Mouse (Mus musculus) ZHBTc4 (cell line): ENCODE results near the gene Cchcr1.
A peak's percentile ranks its signal among the peaks of the same experiment; 100 is the strongest.
"Not testable (repeated sequence)": the region's sequence is repeated elsewhere in the genome, so short reads cannot be mapped to it uniquely, and the experiment has no call there.

Source experiments
- DNase-seq: peaks from one replicate; pipeline ENCODE4 v3.0.0-alpha.2; 2011; ENCODE audit warnings: low read depth, low spot score

Cchcr1 gene

DNA sequence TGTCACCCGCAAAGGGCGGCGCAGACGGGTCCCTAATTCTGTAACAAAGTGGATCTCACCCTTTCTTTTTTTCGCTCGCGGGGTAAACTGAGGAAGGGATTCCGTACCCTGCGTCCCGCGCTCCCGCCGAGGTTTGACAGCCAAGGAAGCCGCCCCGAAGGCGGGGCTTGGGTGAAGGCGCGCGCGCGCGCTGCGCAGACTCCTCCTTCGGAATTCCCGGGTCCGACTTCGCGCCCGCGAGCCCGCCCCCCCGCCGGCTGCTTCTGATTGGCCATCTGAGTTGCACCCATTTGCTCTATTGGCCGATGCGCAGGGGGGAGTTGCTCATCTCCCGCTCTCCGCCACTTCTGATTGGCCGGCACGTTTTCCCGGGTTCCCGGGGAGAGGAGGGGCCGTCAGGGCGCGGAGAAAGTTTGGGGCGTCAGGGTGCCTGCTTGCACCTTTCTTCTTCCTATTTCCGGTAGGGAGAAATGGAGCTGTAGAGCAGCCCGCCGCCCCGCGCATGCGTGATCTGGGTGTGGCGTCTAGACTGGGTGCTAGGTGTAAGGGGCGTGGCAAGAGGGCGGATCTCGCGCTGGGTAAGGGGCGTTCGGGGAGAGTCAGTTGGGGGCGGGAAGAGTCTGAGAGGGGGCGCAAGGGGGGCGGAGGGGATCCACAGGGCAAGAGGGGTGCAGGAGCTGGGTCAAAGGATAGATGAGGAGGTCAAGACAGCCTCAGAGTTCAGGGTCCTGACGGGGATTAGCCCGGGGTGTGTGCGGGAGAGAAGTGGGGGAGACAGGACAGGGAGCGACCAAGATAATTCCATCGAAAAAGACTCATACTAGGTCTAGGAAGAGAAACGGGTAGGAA is at the start of gene Cchcr1, which contains the start of gene Tcf19:
Cchcr1 (plus strand) TSS at position 449 of the 849 bp plus-strand sequence.
Tcf19 (minus strand) TSS at position 173 of the 849 bp plus-strand sequence.
- DNase-seq = peak; percentile 99

- not testable (repeated sequence) for DNase-seq
Measured at GRCm38 (mm10) chr17:35468936-35469335, 48.0 kb upstream of the Cchcr1 start.

- DNase-seq = peak; percentile 57
Measured at GRCm38 (mm10) chr17:35469842-35470751, 46.8 kb upstream of the Cchcr1 start, which contains the start of gene H2-Q10. H2-Q10 (plus strand) TSS chr17:35470089.

GRCm38 (mm10) chr17:35484066-35484465 is 32.8 kb upstream of the Cchcr1 start:
- DNase-seq = peak; percentile 74

DNA sequence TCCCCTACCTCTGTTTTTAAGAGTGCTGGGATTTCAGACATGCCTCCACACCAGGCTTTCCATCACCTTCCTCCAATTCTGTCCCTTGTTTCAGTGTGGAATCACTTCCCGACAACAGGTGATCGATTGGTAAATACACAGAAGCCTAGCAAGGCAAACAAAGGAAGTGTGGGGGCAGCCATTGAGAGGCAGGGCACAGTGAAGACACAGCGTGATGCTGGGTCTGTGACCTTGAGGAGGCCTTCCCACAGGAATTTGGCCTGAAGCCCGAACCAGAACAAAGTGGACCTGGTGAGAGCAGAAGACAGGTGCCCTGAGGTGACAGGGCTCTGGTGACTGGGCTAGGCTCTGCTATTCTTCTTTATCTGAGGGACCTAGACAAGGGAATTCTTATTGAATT is 31.2 kb upstream of the Cchcr1 start:
- peak; percentile 93 for DNase-seq

GRCm38 (mm10) chr17:35486726-35487125 is 30.2 kb upstream of the Cchcr1 start:
- DNase-seq = peak; percentile 64

DNA sequence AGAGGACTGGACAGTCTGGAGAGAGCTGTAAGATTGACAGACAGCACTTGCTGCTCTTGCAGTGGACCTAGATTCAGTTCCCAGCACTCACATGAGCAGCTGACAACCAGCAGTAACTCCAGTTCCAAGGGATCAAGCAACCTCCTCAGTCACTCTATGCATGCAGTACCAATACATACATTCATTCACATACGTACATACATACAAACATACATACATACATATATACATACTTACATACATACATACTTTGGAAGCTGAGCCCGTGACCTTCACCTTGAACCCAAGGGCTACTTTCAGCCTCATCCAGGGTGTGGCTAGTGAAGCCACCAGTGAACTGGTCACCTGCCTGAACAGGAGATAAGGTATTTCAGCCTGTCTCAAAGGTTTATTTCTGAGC is 28.9 kb upstream of the Cchcr1 start:
- DNase-seq = peak; percentile 55

GRCm38 (mm10) chr17:35490320-35490719 is 26.6 kb upstream of the Cchcr1 start:
- peak; percentile 91 for DNase-seq

GRCm38 (mm10) chr17:35497124-35497523 is 19.8 kb upstream of the Cchcr1 start:
- peak; percentile 53 for DNase-seq

DNA sequence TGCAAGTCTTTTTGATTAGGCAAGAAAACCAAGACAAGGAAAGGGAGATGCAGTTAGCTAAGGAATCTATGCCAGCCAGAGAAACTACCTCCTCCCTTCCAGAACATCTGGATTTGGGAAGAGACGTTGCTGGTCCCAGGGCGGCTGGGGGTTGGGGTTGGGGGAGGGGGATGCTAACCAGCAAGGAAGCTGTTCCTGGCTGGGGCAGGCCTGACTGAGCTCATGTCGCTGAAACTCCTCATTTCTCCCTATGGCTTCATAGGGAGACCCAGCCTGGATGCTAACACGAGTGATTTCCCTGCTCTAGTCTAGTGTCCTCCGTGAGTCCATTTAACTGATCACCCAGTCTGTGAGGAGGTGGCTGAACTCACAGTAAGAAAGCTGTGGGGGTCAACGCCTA is 14.7 kb upstream of the Cchcr1 start:
- DNase-seq = peak; percentile 78

DNA sequence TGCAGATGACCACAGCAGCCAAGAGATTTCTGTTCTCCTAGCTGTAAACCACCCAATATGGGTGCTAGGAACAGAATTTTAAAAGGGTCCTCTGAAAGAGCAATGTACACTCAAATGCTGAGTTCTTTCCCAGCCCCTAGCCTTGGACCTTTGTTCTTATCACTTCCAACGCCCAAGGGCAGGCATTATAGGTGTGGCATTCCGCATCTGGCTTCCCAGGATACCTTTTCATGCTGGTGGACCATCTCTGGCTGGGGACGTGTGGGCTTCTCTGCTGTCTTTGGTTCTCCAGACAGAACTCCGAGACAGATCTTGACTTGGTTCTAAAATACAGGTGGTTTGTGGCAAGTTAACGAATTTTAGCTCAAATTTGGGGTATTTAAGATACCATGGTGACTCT is 14.1 kb upstream of the Cchcr1 start:
- DNase-seq = peak; percentile 80

DNA sequence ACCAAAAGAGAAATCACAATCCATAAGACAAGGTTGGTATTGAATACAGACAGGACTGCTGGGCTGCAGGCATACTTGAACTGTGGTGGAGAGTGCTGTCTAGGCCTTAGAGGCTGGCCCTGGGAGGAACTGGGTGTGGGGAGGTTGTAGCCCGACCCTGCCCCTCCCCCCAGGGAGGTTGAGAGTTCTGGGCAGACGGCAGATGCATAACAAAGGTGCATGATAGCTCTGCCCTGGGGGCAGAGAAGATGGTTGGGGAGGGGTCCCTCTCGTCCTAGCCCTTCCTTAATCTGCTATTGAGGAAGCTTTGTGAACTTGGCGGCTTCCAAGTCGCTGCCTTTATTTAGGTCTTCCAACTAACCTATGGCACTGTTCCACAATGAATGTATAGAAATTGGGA is 13.1 kb upstream of the Cchcr1 start:
- peak; percentile 100 for DNase-seq

DNA sequence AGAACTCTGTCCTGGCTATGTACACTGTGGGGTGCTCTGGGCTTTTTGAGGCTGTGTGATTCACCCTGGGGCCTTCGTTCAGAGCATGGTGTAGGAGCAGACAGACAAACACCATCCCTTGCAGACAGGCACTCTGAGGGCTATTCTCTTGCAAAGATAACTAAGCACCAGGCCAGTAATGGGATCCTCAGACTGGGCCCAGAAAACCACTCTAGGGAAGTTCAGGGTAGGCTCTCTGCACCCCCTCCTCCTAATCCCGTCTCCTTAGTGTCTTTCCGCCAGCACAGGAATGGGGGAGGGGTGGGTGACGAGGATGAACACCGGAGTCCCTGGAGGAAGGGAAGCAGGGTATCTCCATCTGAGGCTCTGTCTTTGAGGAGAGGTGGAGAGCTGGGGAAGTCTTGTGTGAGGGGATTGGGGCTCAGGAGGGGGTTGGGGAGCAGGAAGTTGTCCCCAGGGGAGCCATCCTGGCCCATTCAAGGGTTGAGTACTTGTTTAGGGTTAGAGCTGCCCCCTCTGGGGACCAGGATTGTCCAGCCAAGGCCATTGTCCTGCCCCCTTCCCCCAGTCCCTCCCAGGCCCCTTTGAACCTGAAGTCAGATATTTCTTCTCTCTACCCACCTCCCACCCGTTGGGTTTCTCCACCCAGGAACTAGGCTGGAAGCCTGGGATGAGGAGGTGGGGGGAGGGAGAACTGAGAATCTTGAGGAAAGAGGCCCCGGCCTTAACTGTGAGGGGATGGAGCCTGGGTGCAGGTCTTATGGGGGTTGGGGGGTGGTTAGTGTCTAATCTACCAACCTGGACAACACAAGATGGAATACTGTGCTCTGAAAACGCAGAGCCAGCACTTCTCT is 12.0 kb upstream of the Cchcr1 start:
- DNase-seq = peak; percentile 91

GRCm38 (mm10) chr17:35505776-35506175 is 11.1 kb upstream of the Cchcr1 start, which contains the start of gene Pou5f1:
Pou5f1 (plus strand) TSS chr17:35506018.
- peak; percentile 86 for DNase-seq

- DNase-seq = peak; percentile 53
Measured at GRCm38 (mm10) chr17:35506881-35507280, 10.0 kb upstream of the Cchcr1 start.

DNA sequence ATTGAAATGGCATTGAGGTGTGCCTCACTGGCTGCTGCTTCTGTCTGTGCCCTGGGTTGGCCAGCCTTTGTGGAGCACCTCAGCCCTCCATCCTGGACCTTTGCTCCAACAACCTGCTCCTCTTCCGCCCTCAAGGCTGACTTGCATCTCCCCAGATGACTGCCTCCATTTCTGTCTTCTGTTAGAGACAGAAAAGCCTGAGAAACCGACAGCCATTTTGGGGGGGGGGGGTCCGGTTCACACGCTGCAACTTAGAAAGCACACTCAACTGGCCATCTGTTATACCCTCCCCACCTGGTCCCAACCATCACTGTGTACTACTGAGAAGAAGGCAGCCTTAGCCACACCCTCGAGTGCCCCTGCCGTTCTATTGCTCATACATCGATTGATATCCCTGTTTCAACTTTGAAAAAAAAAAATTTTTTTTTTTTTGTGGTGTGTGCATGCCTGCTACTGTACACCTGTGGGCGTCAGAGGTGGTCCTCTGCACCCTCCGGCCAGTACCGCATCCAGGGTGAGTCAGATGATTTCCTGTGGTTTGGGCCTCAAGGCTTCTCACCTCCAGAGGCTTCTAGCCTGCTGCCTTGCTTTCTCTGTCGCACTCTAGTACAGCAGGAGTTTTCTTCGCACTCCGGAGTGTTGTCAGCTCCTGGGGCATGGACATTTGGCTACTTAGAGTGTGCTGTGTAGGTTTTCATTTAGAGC is 9.2 kb upstream of the Cchcr1 start:
- peak; percentile 43 for DNase-seq

GRCm38 (mm10) chr17:35508279-35508678 is 8.6 kb upstream of the Cchcr1 start:
- not testable (repeated sequence) for DNase-seq

- DNase-seq = peak; percentile 68
Measured at GRCm38 (mm10) chr17:35509284-35509683, 7.6 kb upstream of the Cchcr1 start.

DNA sequence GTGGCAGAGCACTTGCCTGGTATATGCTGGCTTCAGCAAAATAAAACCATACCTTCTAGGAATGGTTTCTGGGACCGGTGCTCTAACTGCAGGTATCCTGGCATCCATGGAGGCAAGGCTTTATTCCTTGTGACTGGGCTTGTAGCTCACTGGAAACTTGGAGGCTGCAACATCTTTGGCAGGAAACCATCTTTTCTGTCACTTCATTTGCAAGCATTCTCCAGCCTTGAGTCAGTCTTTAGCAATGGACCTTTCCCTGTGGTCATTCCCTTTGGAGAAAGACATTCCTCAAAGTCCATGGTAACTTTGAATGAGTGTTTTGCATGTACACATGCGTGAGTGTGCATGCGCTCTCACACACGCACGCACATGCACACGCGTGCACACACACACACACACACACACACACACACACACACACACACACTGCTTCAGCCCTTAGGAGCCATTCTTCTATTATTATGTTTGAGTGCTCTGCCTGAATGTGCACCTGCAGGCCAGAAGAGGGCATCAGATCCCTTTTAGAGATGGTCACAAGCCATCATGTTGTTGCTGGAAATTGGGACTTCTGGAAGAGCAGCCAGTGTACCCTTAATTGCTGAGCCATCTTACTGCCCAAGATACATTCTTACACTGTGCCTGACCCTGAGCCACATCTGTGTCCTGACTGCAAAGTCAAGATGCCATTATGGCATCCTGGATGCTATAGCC is 3.8 kb upstream of the Cchcr1 start:
- DNase-seq = peak; percentile 76

DNA sequence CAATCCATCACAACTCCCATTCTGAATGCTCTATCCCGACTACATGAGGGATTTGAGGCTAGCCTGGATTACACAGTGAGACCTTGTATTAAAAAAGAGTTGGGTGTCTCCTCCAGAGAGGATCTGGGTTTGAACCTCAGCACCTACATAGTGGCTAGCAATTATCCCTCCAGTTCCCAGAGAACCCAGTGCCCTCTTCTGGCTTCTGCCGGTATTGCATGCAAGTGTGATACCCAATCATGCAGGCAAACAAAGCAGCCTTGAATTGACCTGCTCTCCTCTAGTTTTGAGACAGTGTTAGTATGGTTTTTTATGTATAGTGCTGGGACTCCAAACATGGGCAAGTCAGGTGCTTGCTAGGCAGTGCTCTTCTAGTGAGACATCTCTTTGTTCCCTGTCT is 3.0 kb upstream of the Cchcr1 start:
- peak; percentile 91 for DNase-seq
